Mouse (Mus musculus): ENCODE data around the gene Adamts16. TPM values are rescaled to one million over a fixed set of nuclear protein-coding genes. Genes with fewer than 3 reads are reported as not detected.

The Adamts16 gene
- total RNA-seq, 2 experiments from 2014 or later = 1.9 to 2.2 TPM

DNA sequence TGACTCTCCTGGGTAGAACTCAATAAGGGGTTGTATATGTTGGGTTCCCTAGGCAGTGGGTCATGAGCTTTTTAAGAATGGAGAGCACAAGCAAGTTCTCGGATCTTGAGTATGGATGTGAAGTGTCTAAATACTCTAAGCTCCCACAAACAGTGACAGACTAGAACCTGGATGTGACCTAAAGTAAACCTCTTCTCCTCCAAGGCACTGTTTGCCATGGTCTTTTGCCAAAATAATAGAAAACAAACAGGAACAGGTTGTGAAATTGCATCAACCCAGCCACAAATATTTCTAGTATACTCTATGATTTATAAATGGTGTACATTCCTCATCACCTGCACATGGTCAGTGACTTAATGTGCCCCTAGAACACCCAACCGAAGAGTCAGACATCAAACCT is 79.0 kb downstream of the Adamts16 start:
- no peak for DNase-seq

DNA sequence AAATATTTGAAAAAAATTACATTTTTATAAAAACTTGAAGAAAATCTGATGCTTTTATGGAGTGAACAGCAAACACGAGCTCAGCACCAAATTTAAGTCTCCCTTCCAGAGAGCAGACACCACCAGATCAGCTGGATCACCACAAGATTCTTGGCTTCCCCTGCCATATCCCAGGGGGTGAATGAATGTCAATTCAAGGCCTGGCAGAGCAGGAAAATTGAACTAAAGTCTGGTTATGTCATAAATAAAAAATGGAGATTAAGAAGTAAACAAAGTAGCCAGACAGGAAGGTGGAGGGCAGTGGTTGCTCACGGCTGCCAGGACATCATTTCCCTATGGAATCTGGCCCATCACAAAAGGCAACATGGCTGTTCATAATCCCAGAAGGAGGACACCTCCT is 80.3 kb downstream of the Adamts16 start:
- no peak for DNase-seq

DNA sequence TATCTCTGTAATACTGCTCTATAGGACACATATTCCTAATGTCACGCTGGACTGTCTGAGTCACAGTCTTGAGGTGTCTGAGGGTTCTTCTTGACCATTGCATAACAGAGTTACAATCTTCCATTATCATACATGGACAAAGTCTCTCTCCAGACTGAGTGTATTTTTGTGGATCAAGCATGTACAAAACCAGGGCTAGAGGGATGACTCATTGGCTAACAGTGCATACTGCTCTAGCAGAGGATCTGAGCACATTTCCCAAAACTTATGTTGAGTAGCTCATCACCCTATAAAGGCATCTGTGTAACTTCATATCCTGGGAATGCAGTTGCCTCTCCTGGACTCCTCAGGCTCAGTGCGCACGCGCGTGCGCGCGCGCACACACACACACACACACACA is 81.4 kb downstream of the Adamts16 start:
- DNase-seq = no peak

DNA sequence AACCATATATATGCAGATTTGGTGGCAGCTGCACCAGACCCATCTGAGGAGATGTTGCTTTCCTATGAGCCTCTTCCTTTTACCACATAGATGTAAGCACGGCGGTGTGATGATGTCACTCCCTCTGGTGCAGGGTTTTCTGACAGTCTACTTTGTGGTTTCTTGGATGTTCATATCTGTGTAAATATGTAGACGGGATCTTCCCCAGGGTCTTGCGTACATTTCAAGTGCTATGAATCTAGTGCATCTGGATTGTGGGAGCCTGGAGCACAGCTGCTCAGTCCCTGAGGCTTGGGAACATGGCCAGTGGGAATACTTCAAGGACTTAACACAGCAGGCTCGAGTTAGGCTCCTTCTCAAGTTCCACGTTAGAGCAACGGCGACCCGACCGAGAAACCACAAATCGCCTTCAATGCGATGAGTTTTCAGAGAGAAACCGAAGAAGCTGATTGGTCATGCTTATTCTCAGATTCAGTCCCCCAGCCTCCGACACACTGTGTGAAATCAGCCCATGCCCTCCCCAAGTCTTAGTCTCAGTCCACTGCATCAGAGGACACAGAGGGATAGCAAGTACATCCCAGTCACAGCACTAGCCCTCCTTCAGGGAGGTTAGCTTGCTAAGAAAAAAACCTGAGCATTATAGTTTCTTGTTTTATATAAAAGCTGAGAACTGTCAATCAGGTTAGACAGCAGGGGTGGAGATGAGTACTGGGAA is 95.2 kb downstream of the Adamts16 start:
- DNase-seq = no peak

DNA sequence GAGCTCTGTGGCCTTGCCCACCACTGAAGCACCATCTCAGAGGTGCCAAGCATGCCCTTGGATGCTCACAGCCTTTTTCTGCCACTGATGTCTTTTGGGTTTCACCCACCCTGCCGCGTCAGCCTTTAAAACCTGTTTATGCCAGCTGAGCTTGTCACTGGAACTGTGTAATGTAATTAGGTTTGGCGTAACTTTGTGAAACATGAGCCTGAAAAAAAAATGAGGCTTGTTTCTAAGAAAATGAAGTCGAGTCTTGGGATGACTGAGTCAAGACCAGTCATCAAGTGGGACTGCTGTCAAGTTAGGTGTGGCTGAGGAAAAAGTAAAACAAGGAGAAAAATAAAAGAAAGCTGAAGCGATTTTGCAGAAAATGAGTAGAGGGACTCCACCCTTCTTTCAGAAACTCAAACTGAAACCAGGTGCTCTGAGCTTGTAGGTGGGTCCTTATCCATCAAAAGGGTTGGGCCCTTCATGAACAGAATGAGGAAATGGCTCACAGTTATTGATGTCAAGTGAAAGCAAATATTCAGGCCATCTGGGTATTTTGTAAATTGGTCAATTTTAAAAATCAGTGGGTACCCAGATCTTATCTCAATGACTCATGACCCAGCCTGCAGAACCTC is 97.1 kb downstream of the Adamts16 start:
- DNase-seq = no peak

DNA sequence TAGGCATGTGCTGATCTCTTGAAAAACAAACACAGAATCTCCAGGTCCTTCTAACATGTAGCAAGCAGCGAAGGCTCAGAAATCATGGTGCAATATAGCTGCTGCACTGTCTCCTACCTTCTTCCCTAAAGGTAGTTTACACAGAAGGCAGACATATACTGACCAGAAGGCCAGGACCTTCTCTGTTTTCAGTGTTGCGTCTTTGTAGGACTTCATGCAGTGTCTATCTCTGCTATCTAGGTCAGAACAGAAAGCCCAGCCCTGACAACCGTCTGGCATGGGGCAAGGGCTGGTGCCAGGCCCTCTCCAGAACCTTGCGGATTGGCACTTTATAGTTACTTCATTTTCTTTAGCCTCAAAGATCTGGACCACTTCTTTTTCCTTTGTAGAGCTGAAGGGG is 98.9 kb downstream of the Adamts16 start:
- no peak for DNase-seq

DNA sequence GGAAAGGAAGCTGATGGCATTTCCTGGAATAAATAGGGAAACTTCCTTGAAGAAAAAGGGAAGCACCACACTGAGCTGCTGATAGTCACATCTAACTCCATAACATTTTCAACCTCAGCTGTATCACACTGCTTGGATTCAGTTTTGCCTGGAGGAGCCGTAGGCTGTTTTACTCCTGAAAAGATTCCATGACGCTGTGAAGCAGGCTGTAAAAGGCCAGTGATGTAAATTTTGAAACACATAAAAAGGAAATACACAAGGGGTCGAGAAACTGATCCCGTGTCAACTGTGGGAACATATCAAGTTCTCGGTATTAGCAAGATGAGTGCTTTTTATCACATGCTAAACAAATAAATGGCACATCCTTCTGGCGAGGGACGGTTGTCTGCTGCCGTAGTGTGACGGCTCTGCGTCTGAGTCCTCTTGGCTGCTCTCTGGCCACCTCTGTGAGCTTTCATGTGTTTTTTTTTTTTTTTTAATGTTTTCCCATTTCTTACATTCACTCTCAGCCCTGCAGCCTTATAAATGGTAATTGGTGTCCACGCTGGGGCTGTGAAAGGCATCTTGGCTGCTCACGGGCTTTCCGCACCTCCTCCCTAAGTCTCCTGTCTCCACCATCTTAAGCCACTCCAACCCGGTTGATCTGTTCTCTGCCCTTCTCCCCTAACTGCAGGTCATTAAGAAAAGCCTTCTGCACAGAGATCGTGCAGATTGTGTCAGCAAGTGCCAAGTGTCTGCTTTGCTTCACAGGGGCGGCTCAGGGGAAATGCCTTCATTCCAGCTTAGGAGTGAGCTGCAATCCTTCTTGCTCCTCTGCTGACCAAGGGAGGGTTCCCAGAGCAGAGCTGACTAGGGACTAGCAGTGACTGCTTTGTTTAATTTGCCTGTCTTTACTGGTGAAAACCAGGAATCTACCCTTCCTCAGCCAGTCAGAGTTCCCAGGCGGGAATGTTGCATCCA is 101.0 kb downstream of the Adamts16 start:
- no peak for DNase-seq

DNA sequence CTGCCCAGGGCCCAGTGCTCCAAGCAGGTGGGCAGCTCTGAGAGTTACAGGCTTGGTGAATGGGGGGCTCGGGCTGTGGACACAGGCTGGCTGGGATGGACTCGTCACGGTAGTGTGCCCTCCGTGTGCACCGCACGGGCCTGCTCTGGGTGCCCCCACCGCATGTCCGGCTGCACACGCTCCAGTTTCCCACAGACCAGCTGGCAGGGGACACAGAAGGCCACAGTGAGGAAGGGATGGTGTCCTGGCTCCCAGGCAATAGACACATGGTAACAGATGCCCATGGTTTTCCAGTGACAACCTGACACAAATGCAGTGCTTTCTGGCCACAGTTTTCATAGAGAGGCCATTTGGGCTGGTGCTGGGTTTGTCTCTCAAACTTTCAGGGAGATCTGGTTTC is 102.8 kb downstream of the Adamts16 start:
- DNase-seq = no peak

DNA sequence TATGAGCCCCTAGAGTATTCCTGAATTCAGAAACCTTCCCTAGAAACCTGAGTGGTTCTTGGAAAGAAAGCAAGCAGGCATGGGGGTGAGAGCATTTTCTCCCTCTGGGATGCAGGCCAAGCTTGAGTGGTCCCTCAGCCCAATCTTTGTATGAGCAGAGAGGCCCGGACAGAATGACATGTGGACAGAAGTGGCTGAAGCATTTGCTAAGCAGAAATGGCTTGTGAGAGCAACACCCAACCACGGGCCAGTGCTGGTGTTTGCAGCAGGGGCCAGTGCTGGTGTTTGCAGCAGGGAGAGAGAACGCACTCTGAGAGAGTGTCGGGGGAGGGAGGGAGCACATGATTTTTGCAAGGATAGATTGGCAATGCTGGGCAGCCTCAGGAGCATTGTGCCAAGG is 105.2 kb downstream of the Adamts16 start:
- DNase-seq = no peak

DNA sequence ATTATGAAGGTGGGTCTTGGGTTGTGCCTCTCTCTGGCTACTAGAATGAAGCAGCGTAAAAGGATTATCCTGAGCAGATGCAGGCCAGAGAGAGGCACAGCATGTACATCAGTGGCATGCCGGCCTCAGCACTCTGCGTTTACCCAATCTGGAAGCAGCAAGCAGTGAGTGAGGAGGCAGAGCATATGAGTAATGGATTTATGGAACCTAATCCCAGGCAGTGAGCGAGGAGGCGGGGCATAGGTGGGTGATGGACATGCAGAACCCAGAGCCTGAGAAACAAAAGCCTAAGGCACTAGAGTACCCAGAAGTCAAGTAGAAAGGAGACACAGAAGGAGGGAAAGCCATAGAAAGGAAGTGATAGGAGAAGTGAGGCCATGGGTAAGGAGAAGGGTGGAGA is 107.0 kb downstream of the Adamts16 start:
- DNase-seq = no peak

DNA sequence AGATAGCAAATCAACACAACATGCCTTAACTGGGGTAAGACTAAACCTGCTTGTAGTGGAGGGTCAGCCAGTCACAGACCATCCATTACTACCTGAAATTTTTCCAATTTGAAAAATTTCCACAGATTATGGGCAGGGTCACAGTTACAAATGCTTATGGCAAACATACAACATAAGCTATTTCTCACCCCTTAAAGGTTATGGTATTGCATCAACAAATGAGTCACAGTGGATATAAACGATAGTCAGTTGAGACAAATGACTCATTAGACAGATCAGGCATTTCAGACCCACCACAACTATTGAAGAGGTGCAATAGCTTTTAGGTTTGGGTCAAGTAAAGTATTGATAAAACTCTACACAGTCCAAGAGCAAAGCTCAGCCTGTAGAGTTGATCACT is 107.7 kb downstream of the Adamts16 start:
- no peak for DNase-seq

DNA sequence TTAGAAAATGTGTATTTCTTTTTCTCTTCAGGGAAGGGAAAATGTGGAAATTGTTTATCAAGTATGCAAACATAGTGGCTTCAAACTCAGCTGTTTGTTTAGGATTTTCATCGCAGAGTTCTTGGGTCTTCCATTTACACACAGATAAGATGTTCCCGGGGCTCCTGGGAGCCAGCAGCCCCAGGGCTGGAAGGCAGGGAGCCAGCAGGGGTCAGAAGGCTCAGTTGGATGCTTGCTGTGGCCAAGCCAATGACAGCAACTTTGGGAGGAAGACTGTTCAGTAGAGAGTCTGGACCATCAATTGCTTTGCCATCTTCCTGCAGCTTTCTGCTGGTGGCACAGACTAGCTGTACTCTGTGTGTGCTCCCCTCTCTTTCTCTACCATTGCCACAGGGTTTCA is 108.4 kb downstream of the Adamts16 start:
- DNase-seq = no peak

DNA sequence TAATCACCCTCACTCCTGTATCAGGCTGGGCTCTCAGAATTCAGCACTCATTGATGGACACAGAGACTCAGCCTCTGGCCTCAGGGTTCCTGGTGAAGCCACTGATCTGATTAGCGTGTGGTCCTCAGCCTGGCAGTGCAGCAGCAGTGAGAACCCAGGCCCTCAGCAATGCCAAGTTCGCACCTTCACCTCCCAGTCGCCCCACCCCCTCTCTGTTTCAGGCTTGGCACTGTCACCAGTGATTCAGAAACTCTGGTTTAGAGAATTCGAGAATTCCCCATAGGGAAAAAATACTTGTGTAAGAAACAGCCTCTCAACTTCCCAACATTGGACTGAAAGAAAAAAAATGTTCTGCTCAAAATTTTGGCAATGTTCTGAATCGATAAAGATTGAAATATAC is 108.8 kb downstream of the Adamts16 start:
- no peak for DNase-seq

DNA sequence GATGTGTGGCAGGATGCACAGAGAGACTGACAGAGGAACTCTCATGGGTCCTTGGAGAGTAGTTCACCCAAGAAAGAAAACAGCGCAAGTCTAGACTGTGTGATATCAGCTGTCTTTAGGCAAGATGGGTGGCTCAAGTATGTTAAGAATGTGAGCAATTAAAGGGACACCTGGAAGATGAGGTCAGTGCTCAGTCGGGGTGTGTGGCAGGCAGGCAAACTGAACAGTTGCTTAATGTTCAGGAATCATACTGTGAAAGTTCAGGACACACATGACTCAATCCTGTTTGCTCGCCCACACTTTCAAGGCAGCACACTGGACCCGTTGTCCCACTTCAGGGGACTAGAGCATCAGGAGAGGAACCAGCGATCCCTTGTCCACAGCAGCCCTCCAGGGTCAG is 110.3 kb downstream of the Adamts16 start:
- no peak for DNase-seq

DNA sequence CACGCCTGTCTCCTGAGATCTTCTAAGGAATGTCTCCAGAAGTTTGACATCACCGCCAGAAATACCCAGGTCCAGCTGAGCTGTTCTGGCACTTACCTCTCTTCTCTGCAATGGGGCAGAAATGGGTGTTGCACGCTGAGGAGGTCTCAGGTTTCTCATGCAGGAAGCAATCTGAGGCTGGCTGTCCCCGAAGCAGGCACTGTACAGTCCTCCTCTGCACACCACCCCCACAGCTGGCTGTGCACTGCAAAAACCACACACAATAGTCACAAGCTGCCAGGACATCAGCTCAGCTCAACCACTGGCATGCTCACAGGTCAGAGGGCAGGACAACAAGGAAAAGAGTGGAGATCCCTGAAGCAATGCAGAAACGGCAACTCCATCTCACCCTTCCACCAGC is 111.6 kb downstream of the Adamts16 start:
- no peak for DNase-seq

DNA sequence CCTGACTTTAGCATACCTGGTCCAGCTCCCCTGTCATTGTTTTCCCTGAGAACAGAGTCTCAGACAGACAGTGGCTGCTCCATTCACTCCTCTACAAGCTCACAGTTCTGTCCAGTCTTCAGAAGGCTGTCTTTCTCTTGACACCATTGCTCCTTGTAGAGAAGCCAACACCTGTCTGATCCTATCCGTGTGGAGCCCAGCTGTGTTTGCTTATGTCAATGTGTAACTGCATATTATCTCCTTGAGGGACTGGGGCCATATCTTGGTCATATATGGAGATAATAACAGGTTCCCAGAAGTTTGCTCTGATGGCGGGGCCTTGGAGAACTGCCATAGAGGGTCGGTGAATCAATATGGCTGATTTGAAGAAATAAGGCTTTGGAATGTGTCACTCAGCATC is 115.4 kb downstream of the Adamts16 start:
- no peak for DNase-seq

DNA sequence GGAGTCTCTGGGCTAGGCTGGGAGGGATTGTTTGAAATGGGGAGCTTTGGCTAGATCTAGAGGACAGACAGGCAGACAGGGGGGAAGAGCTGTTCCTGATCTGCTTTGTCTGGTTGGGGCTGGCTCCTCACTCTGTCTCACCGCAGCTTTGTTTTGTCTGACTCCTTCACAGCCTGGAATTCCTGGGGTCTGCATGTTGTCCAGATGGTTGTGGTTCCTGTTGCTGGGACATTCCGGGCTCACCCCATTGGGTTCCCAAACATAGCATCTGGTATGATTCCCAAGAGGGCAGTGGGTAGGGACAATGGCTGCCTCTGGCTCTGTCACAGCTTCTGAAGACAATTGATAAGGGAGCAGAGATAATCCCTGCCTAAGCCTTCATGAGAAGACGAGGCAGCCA is 117.0 kb downstream of the Adamts16 start:
- DNase-seq = no peak

DNA sequence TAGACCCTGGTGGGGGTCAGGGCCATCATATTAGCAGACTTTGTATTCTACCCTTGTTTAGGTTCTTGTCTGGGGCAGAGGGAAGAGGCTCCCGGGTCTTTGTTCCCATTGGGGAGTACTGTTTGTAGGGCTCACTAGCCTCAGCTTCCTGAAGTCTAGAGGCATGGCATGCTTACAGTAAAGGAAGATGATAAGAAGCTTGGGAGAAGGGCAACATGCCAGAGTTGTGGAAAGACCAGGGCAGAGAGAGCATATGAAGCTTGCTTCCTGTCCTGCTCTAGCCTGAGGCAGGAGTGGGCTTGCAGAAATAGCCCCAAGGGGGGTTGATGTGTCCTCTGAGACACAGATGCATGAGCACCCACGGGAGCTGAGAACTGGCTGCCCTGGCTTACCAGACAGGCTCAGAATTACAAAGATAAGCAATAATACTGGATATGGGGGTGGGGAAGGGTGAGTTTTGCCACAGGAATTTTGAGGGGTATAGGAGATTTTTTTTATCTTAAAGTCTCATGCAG is 117.4 kb downstream of the Adamts16 start:
- DNase-seq = no peak

DNA sequence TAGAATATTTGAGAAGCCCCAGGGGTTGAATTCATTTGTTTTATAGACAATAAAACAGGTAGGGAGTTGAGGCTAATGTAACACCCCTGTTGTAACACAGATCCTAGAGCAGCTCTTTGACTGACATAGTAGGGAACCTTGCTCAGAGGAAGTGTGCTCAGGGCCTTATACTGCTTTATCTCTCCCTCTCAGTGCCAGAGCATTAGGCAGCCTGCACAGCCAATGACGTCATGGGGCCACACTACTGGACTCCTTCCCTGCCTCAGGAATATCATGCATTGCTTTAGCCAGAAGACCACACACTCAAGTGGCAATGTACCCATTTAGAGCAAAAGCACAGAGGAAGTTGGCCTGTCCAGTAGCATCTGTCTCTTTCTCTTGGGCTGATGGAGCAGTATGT is 121.6 kb downstream of the Adamts16 start:
- DNase-seq = no peak

DNA sequence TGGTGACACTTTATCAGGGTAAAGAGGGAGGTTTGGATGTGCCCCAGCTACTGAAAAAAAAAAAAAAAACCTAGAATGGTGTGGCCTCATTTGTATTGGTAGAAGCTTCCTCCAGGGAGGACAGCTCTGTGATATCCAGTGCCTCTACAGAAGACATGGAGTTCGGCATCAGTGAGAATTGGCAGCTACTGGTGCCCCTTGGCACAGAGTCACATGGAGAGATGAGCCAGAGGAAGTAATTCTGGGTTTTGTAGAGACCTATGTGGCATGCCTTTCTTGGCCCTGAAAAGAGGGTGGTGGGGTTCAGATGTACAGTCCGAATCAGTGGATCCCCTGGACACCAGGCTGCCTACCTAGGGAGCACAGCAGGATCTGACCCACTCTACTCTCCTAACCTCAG is 122.8 kb downstream of the Adamts16 start:
- no peak for DNase-seq

DNA sequence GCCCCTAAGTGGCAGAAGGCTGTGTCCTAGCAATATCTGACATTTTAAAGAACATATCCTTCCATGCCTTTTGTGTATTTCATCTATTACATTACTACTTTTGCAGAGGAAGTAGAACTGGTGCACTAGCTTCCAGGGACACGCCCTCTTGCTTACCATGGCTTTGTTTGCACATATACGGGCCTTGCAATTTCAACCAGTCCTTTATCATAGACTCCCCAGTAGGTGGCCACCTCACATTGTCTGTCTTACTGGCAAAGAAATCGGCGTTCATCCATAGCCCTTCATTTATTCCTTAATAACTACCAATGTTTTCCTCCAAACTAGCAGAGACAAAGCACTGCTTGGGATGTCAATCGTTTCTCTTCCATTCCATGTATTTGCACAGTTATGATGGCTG is 125.6 kb downstream of the Adamts16 start:
- DNase-seq = no peak

DNA sequence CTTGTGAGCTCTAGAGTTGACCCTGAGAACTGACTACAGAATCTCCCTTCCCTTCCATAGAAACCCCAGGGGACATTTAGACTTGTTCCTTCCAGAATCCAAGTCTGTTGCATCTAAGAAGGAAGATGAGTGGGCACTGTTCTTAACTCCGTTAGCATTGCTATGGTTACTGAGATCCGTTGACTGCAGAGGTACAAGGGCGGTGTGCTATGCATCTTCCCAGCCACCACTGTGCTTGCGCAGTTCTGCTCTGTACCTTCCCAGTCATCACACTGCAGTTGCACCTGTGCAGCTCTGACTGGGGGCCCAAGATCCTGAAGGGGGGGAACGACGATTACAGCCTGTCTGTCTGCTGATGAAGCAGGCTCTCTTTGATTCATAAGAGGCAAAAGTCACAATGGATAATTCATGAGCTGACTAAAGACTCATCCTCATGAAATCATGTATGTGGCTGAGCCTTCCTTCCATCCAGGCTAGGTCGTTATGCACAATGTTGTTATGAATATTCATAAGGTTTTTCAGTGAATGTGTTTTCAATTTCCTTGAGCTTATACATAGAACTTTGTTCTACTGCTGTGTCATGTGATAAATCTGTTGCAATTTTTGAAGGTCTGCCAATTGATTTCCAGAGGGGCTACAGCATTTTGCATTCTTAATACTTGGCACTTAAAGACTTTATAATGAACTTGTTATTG is 127.4 kb downstream of the Adamts16 start:
- peak; percentile 19 for DNase-seq

DNA sequence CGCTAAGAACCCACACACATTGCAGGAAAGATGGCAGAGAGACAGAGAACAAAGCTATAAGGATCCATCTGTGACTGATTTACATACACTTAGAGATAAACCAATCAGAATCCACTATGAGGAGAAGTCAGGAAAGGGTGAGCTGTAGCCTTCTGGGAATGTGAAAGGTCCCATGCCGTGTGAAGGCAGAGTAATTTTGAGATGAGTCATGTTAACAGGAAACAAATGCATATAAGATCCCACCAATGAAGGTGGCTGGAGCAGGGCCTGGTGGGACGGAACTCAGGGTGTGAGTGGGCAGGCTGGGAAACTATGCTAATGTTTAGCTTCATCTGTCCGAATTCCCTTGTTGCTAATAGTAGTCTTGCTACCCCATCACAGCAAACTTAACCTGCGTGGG is 128.3 kb downstream of the Adamts16 start:
- DNase-seq = no peak

All from layer of hippocampus, postnatal 36 days (tissue).